Mouse (Mus musculus): Measurements from ENCODE around the gene Ttc39b.

GRCm38 (mm10) chr4:83225633-83226360 is 98.3 kb downstream of the Ttc39b start:
- TF ChIP-seq POLR2A (IDR thresholded peaks at IDR 0.05; ENCODE audit: low read depth, low read length) (no peak), CTCF (conservative IDR thresholded peaks at IDR 0.05; ENCODE audit: insufficient read depth, insufficient read length, low read depth, low read length) (no peak)
